Mouse (Mus musculus) liver, embryonic 15.5 days (tissue): ENCODE measurements around the gene Kdelc1. TPM values are rescaled to one million over a fixed set of nuclear protein-coding genes. Genes with fewer than 3 reads are reported as not detected.

Experiments used
- ATAC-seq: fragments of 200-750 bp; cut with Nextera tagmentation; 2 replicates; pipeline ENCODE4 v1.8.0; 2017; ENCODE audit warnings: moderate number of reproducible peaks, mild to moderate bottlenecking, moderate library complexity; ENCODE audit not compliant: insufficient read depth
- H3K27ac ChIP-seq: fragments of 300-500 bp; sonication (generic); replicated peaks from 2 replicates; pipeline ENCODE4 v1.5.1; 2015; ENCODE audit warnings: mild to moderate bottlenecking, inconsistent platforms
- H3K27me3 ChIP-seq: fragments of 300-500 bp; sonication (generic); 2 replicates; pipeline ENCODE4 v1.6.1; 2015; ENCODE audit warnings: mild to moderate bottlenecking, inconsistent platforms
- H3K36me3 ChIP-seq: fragments of 300-500 bp; sonication (generic); replicated peaks from 2 replicates; pipeline ENCODE4 v1.6.1; 2015; ENCODE audit warnings: moderate library complexity, mild to moderate bottlenecking, inconsistent platforms
- H3K4me1 ChIP-seq: fragments of 300-500 bp; sonication (generic); replicated peaks from 2 replicates; pipeline ENCODE4 v1.6.1; 2015; ENCODE audit warnings: inconsistent platforms
- H3K4me2 ChIP-seq: fragments of 300-500 bp; sonication (generic); 2 replicates; pipeline ENCODE4 v1.6.1; 2015; ENCODE audit warnings: moderate library complexity, mild to moderate bottlenecking, inconsistent platforms
- H3K4me3 ChIP-seq: fragments of 300-500 bp; sonication (generic); replicated peaks from 2 replicates; pipeline ENCODE4 v1.5.1; 2015; ENCODE audit warnings: mild to moderate bottlenecking, inconsistent platforms
- H3K9ac ChIP-seq: fragments of 300-500 bp; sonication (generic); 2 replicates; pipeline ENCODE4 v1.6.1; 2015; ENCODE audit warnings: moderate library complexity, mild to moderate bottlenecking, inconsistent platforms
- H3K9me3 ChIP-seq: fragments of 300-500 bp; sonication (generic); replicated peaks from 2 replicates; pipeline ENCODE4 v1.6.1; 2016; ENCODE audit warnings: inconsistent platforms
- WGBS: fragments of 180-500 bp; shearing (Covaris S2); methylation state at CpG from one replicate; pipeline ENCODE4 v1.1.7; 2015; ENCODE audit warnings: mixed read lengths; ENCODE audit not compliant: insufficient replicate concordance; 5-methylcytosine and 5-hydroxymethylcytosine counted together
- polyA plus RNA-seq: library from polyadenylated mRNA; unstranded; fragments of >200 nt; fragmentation: Nextera tagmentation; extraction: Ambion mirVana; gene quantifications from 2 replicates; pipeline ENCODE4 v1.2.1, GENCODE M21; 2015

The Kdelc1 gene
- polyA plus RNA-seq, 1 experiment from 2014 or later, result 13.8 TPM

GRCm38 (mm10) chr1:44063439-44063838 is 55.2 kb downstream of the Kdelc1 start:
- H3K27ac ChIP-seq, result no peak overlapping the region
- H3K4me3 ChIP-seq, result no peak overlapping the region
- no peak overlapping the region for H3K4me2 ChIP-seq
- no peaks in the 10 kb centered on the region for H3K9me3 ChIP-seq
- ATAC-seq, result no peak
- no peaks in the 10 kb centered on the region for H3K27me3 ChIP-seq
- H3K4me1 ChIP-seq, result no peaks in the 10 kb centered on the region
- H3K36me3 ChIP-seq, result no peaks in the 10 kb centered on the region
- no peak overlapping the region for H3K9ac ChIP-seq
- 90% methylated on average over 6 of the region's 6 CpGs for WGBS

- no peaks in the 10 kb centered on the region for H3K27me3 ChIP-seq
- no peaks in the 10 kb centered on the region for H3K9me3 ChIP-seq
- no peak within 1 kb of the TSS for H3K9ac ChIP-seq
- no peaks in the 10 kb centered on the region for H3K4me1 ChIP-seq
- no peak within 1 kb of the TSS for H3K4me2 ChIP-seq
- H3K4me3 ChIP-seq, result no peak within 1 kb of the TSS
- H3K36me3 ChIP-seq, result no peaks in the 10 kb centered on the region
- H3K27ac ChIP-seq, result no peak within 1 kb of the TSS
- 65% methylated on average over 2 of the region's 2 CpGs for WGBS
- no peak for ATAC-seq
Observed at GRCm38 (mm10) chr1:44061836-44062235, 56.8 kb downstream of the Kdelc1 start, which contains the start of gene Gm8251. Gene Gm8251, minus strand, starts transcription at chr1:44061936.

GRCm38 (mm10) chr1:44057805-44058204 is 60.8 kb downstream of the Kdelc1 start:
- no peak for ATAC-seq
- Histone ChIP-seq H3K4me3 (no peak overlapping the region), H3K27ac (no peak overlapping the region), H3K36me3 (no peaks in the 10 kb centered on the region), H3K27me3 (no peaks in the 10 kb centered on the region), H3K9me3 (no peaks in the 10 kb centered on the region), H3K9ac (no peak overlapping the region), H3K4me2 (no peak overlapping the region), H3K4me1 (no peaks in the 10 kb centered on the region)
- WGBS, result 49% methylated on average over 3 of the region's 3 CpGs

Other genes with a start within 250 kb of the Kdelc1 start
- gene Tpp2, start 185.2 kb downstream of the Kdelc1 start, polyA plus RNA-seq, result 23.6 and 24.4 TPM in 2 replicates
- gene Mettl21c, start 98.8 kb downstream of the Kdelc1 start, polyA plus RNA-seq, result 0.13 and 0.15 TPM in 2 replicates
- 0.10 and 0.12 TPM in 2 replicates for gene Gm8251, start 56.9 kb downstream of the Kdelc1 start, polyA plus RNA-seq
- 40.4 and 47.1 TPM in 2 replicates for gene Tex30, start 16.4 kb downstream of the Kdelc1 start, polyA plus RNA-seq
- gene Bivm, start 149 bp upstream of the Kdelc1 start, polyA plus RNA-seq, result 2.9 and 3.6 TPM in 2 replicates
- 4.8 and 5.1 TPM in 2 replicates for gene Ercc5, start 28.9 kb upstream of the Kdelc1 start, polyA plus RNA-seq
- gene Mettl21e, start 100.2 kb upstream of the Kdelc1 start, polyA plus RNA-seq, result 0.14 and 0.30 TPM in 2 replicates